Mouse (Mus musculus) brain, adult 2 months (tissue): ENCODE data around the gene Anapc13.

Experiments
- DNase-seq: peaks from one replicate; pipeline ENCODE4 v3.0.0; 2011; ENCODE audit warnings: low read depth, low spot score

Gene Anapc13

GRCm38 (mm10) chr9:102631589-102632147 lies 5.6 kb downstream of the Anapc13 start:
- no peak for DNase-seq

DNA sequence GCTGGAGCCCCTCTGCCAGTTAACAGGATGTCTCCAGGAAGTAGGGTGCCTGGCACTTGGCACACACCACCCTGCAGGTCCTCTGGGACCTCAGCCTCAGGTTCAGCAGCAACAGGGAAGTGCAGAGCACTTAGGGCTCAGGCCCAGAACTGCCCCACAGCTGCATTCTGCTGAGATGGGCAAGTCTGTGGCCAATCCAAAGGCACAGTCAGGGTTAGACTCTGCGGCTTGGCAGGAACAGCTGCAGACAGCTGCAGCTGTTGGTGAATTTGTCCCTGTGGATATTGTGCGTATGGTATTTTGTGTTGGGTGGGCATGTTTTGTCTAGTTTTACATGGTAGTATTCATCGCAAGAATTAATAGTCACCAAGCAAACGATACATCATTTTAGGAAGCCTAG lies 6.1 kb downstream of the Anapc13 start:
- DNase-seq, result no peak

DNA sequence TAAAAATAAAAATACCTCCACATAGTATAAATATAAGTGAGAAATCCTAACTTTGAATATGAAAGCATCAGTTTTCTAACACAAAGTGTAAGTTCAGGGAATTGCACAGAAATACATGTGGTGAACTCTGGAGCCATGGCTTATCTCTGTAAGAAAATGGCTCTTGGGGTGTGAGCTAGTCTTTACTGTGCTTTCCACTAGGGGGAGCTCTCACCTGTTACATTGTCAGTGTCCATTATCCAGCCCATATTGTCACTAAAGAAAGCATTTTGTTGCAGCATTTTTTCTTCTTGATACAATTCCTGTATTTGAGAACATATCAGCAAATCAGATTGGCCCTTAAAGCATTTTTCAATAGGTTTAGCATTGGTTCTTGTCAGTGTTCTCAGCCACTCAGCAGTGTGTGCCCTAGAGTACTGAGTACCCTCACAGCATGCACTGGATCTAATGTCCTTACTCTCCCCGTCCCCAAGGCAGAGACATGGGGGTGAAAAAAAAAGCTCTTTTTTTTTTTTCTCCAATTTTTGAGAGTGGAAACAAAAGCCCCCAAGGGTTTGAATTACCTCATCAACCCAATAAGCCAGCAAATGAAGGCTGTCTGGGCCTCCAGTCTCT lies 6.9 kb downstream of the Anapc13 start:
- peak; percentile 87 for DNase-seq

GRCm38 (mm10) chr9:102634453-102634852 lies 8.4 kb downstream of the Anapc13 start:
- no peak for DNase-seq

- peak; percentile 73 for DNase-seq
These were observed 10.5 kb downstream of the Anapc13 start for GRCm38 (mm10) chr9:102636553-102636952.

- no peak for DNase-seq
These were observed 11.0 kb downstream of the Anapc13 start for GRCm38 (mm10) chr9:102637115-102637514.

GRCm38 (mm10) chr9:102638963-102639362 lies 12.9 kb downstream of the Anapc13 start:
- DNase-seq, result no peak

DNA sequence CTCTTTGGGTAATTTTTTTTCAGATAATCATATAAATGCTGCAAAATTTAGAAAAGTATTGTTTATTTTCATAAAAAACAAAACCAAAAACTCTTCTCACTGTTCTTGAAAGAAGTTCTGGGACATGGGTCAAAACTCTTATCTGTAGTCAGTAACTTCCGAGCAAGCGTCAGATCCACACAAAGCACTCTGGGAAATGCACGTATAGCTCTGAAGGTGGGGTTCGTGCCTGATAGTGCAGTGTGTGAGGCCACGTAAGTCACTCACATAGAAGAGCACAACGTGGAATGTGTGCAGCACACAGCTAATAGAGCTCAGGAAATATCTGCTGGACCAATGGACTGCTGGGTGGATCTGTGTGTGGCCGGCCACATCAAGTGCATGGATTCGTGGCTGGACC lies 13.4 kb downstream of the Anapc13 start:
- no peak for DNase-seq

GRCm38 (mm10) chr9:102641531-102641930 lies 15.4 kb downstream of the Anapc13 start:
- DNase-seq, result no peak

DNA sequence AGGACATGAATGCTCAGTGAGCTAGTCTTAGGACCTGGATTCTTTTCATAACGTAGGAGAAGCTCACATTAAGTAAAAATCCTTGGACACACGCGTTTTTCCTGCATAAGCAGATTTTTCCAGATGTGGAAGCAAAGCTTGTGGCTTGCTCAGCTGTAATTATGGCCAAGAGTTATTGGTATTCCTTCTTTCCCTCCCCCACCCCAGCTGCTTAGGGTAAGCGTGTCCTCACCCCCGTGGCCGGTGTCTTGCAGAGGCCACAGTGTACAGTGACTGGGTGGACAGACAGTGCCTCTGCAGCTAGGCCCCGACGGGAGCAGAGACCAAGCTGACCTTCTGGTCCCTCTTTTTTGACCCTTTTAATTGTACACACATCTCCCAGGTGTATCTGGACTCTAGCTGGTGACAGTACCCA lies 17.0 kb downstream of the Anapc13 start:
- DNase-seq, result no peak

DNA sequence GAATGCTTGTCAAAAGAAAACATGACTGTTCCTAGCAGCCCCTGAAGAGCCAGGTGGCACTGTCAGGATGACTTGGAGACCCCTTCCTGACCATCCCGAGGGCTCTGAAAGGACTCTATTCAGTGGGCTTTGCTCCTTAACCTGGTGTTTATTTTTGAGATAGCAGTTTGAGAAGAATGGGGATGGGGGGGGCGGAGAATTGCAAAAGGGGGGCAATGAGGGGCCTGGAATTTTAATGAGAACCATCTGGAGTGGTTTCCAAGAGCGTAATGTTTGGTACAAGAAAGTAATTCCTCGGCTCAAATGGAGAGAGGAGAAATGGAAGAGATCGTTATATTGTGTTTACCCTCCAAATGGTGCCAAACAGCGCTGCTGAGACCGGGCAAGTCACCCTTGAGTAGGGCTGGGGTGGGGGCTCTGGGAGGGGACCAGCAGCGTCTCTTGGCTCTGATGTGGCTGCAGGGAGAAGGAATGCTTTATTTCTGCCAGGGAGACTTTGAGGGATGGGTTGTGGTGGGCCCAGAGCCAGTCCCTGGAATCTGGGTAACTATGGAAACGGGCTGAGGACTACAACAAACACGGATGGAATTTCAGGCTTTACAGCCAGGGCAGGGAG lies 17.5 kb downstream of the Anapc13 start:
- peak; percentile 35 for DNase-seq

- DNase-seq, result no peak
These were observed 19.1 kb downstream of the Anapc13 start for GRCm38 (mm10) chr9:102645119-102645695.

DNA sequence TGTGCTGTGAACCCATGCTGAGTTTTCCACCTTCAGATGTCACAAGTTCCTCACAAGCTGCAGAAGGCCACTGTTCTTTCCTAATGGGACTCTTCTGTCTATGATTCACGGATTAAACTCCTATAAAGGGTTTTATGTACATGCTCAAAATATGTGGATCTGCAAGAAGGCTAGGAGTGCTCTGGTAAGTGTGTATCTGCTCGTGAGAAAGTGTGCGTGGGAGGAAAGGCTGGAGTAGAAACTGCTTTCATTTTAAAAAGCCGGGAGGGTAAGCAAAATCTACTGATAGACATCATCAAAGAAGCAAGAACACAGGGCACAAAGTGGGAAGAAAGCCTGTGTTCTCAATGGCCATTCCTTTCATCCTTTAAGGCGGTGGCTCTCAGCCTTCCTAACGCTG lies 20.9 kb downstream of the Anapc13 start:
- peak; percentile 41 for DNase-seq

- peak; percentile 29 for DNase-seq
These were observed 23.9 kb downstream of the Anapc13 start for GRCm38 (mm10) chr9:102649917-102650527.

DNA sequence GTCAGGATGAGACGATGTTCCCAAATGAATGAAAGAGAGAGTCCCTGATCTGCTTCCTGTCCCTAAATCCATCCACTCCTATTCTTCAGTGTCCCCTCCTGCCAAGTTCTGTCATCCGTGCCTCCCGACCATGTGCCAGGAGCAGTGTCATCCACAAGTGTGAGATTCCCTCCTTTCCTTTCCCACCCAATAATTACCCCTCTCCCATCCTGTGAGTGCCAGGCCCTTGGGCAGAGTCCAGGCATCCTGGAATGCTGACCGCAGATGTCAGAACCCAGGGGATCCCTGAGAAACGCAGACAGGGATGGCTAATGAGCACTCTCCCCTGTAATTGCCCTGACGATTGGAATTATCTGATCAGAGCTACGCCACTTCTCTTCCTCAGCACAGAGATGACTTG lies 24.5 kb downstream of the Anapc13 start:
- DNase-seq, result no peak

- no peak for DNase-seq
These were observed 25.2 kb downstream of the Anapc13 start for GRCm38 (mm10) chr9:102651199-102651720.

DNA sequence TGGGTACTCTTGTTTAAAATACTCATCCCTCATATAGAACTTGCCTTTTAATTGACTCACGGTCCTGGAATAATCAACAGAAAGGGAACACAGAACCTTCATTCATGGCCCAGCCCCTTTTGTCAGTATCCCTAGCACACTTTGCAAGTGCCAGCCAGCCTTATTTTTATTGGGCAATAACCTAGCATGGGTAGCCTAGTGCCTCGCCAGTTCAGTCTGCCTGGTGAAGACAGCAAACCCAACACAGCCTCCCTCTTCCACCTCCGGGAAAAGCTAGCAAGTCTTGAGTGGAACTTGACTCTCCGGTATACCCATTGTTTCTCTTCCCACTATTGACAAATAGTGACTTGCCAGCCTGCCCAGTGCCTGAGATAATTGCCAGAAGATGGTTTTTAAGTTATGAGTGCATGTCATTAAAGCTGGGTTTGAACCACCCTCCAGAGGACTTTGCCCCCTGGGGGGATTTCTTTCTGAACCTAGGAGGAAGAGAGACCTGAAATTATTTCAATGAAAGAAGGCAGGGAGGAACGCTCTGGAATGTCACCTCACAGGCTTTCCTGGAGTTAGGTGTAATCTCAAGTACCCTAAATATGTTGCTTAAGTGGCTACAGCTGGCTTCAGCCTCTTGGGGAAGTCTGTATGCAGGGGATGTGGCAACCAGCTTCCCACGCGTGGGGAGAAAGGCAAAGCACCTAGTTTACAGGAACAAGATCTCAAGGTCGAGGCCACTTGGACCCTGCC lies 30.4 kb downstream of the Anapc13 start:
- no peak for DNase-seq

- no peak for DNase-seq
These were observed 42.0 kb downstream of the Anapc13 start for GRCm38 (mm10) chr9:102668115-102668514.

DNA sequence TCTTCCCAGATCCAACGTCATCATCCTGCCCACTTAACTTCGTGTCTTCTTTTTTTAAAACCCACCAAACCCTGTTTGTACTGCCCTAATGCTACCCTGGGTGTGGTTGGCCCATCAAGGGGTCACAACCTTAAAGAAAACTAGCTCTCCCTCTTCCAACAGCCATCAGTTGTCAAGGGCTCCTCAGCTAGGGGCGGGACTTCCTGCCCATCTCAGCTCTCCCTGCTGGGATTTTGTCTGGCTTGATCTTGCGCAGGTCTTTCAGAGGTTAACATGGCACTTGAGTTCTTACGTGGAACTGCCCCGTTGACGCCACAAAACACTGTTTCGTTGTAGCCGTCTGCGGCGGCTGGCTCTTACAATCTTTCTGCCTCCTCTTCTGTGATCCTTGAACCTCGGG lies 42.8 kb downstream of the Anapc13 start:
- no peak for DNase-seq

GRCm38 (mm10) chr9:102673381-102673780 lies 47.3 kb downstream of the Anapc13 start:
- DNase-seq, result no peak

DNA sequence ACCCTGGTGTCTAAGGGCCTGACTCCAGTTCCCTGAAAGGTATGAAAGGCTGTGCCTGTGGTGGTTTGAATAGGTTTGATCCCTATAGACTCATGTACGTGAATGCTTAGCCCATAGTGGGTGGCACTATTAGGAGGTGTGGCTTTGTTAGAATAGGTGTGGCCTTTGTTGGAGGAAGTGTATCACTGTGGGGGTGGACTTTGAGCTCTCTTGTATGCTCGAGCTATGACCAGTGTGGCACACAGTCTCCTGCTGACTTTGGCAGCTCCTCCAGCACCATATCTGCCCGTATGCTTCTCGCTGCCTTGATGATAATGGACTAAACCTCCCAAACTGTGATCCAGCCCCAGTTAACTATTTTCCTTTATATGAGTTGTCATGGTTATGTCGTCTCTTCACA lies 49.8 kb downstream of the Anapc13 start:
- DNase-seq, result no peak

GRCm38 (mm10) chr9:102681470-102681869 lies 55.4 kb downstream of the Anapc13 start:
- DNase-seq, result no peak
